In genomic region chr12:112473777-112474176, GRCm38 (mm10) we compare ENCODE assay signal across 9 mouse cellular contexts. TPM values are rescaled to one million over a fixed set of nuclear protein-coding genes. Genes with fewer than 3 reads are reported as not detected.
A peak's percentile ranks its signal among the peaks of the same experiment; 100 is the strongest.
DNase-seq lines count a peak whose midpoint lies in the region; ATAC-seq and TF ChIP-seq lines count a peak whose summit lies in the region.
"Had no signal": no experiment of that assay in that cellular context is flagged by ENCODE, and none has a peak within 500 bp of the region (broad histone marks: within the 10 kb centered on the region; RNA-seq: fewer than 3 reads in every experiment).

No protein-coding gene starts in this region.

- H3K4me1 ChIP-seq in G1E (ENCODE audit: insufficient read depth, low read depth, low read length): peaks cover 3% of the 10 kb centered on the region; the same call in 1 of the 2 replicates
- H3K4me1 ChIP-seq in forebrain, postnatal 0 days (ENCODE audit: insufficient read depth): peaks cover 10% of the 10 kb centered on the region; the same call in 1 of the 2 replicates
- peaks cover 5% of the 10 kb centered on the region; the same call in 1 of the 2 replicates for H3K4me1 ChIP-seq in hindbrain, embryonic 11.5 days (replicated peaks; ENCODE audit: control insufficient read depth, insufficient read depth, low read length)
- H3K4me1 ChIP-seq: heart, embryonic 13.5 days had no signal

- peak; percentile 76 for DNase-seq in G1E (ENCODE audit: low spot score)
- peak; percentile 45 for DNase-seq in cerebellum, adult 11-12 months
- DNase-seq in forebrain, postnatal 0 days: peak; percentile 83
- DNase-seq in hindbrain, embryonic 11.5 days (ENCODE audit: low spot score): peak; percentile 91
- DNase-seq in layer of hippocampus, adult 9-11 months: peak; percentile 67
- peak; percentile 93 for DNase-seq in lung, postnatal 14 days
- DNase-seq in retina, postnatal 7 days (ENCODE audit: low read depth, low spot score): peak; percentile 75
- peak; percentile 61 to 75 for DNase-seq in urinary bladder, adult 18-20 months (ENCODE audit: low spot score in 2 of 2)

- 23% methylated on average over 9 of the region's 9 CpGs for WGBS in forebrain, postnatal 0 days
- 20% methylated on average over 9 of the region's 9 CpGs for WGBS in hindbrain, embryonic 11.5 days

- H3K4me2 ChIP-seq in forebrain, postnatal 0 days (ENCODE audit: low read depth): no peak overlapping the region
- H3K4me2 ChIP-seq in hindbrain, embryonic 11.5 days (replicated peaks; ENCODE audit: low read depth, low read length): no peak overlapping the region
- H3K4me2 ChIP-seq: heart, embryonic 13.5 days had no signal

- ATAC-seq in G1E (ENCODE audit: extremely low read depth, insufficient number of reproducible peaks, low FRiP score, poor library complexity, severe bottlenecking): peak; percentile 58
- peak; percentile 79 for ATAC-seq in forebrain, postnatal 0 days
- ATAC-seq in hindbrain, embryonic 11.5 days (ENCODE audit: low FRiP score): peak; percentile 79

- H3K9ac ChIP-seq in forebrain, postnatal 0 days: no peak overlapping the region
- no peak overlapping the region for H3K9ac ChIP-seq in hindbrain, embryonic 11.5 days (ENCODE audit: low read depth, low read length)
- H3K9ac ChIP-seq: heart, embryonic 13.5 days had no signal

- H3K36me3 ChIP-seq in G1E (replicated peaks): no peaks in the 10 kb centered on the region
- no peaks in the 10 kb centered on the region for H3K36me3 ChIP-seq in forebrain, postnatal 0 days (ENCODE audit: insufficient read depth)
- H3K36me3 ChIP-seq in hindbrain, embryonic 11.5 days (ENCODE audit: control insufficient read depth, insufficient read depth, low read length): no peaks in the 10 kb centered on the region
- H3K36me3 ChIP-seq: heart, embryonic 13.5 days had no signal

- H3K9me3 ChIP-seq in G1E (replicated peaks): no peaks in the 10 kb centered on the region
- H3K9me3 ChIP-seq in forebrain, postnatal 0 days (ENCODE audit: low read length): no peaks in the 10 kb centered on the region
- H3K9me3 ChIP-seq in hindbrain, embryonic 11.5 days (ENCODE audit: control insufficient read depth, low read length): no peaks in the 10 kb centered on the region
- H3K9me3 ChIP-seq: heart, embryonic 13.5 days had no signal

- no peak overlapping the region for H3K4me3 ChIP-seq in G1E (ENCODE audit: low read depth, low read length)
- H3K4me3 ChIP-seq in forebrain, postnatal 0 days (ENCODE audit: low read depth, low read length): no peak overlapping the region
- no peak overlapping the region for H3K4me3 ChIP-seq in hindbrain, embryonic 11.5 days (ENCODE audit: low read depth, low read length)
- H3K4me3 ChIP-seq: heart, embryonic 13.5 days had no signal

- peaks cover 10% of the 10 kb centered on the region; the same call in 1 of the 2 replicates for H3K27me3 ChIP-seq in G1E (ENCODE audit: insufficient read depth, low read length)
- H3K27me3 ChIP-seq in forebrain, postnatal 0 days (ENCODE audit: insufficient read depth, low read length): no peaks in the 10 kb centered on the region
- peaks cover 10% of the 10 kb centered on the region for H3K27me3 ChIP-seq in hindbrain, embryonic 11.5 days (ENCODE audit: control insufficient read depth, insufficient read depth, low read length)

- no peak overlapping the region for H3K27ac ChIP-seq in forebrain, postnatal 0 days (ENCODE audit: low read depth, low read length)
- H3K27ac ChIP-seq in hindbrain, embryonic 11.5 days (ENCODE audit: low read depth, low read length): no peak overlapping the region
- H3K27ac ChIP-seq: heart, embryonic 13.5 days had no signal

- peak; percentile 88 for TF ChIP-seq CTCF in G1E (IDR thresholded peaks at IDR 0.05; ENCODE audit: low read depth, low read length)
- TF ChIP-seq CTCF in forebrain, postnatal 0 days (IDR thresholded peaks at IDR 0.05; ENCODE audit: low read depth): peak; percentile 99

RNA-seq across cellular contexts. Expression of gene A530016L24Rik, which starts 15.5 kb away (rescaled TPM):
- not detected in 2 replicates for total RNA-seq in G1E (2014; fragmentation: Nextera tagmentation)
- 0.17 and 0.27 TPM in 2 replicates for total RNA-seq in G1E (2017)
- polyA plus RNA-seq in G1E (2012): not detected in 2 replicates
- 0.10 TPM in 1 of 2 replicates, not detected in the other for total RNA-seq in forebrain, postnatal 0 days (2014; rRNA removed)
- polyA plus RNA-seq in forebrain, postnatal 0 days (2015; fragmentation: Nextera tagmentation; extraction: Ambion mirVana): not detected in 2 replicates
- polyA plus RNA-seq in hindbrain, embryonic 11.5 days (2014; fragmentation: Nextera tagmentation; extraction: Ambion mirVana): not detected in 2 replicates

RNA-seq across cellular contexts. Expression of gene Tmem179, which starts 42.8 kb away (rescaled TPM):
- not detected in 2 replicates for total RNA-seq in G1E (2014; fragmentation: Nextera tagmentation)
- 0.06 TPM in 1 of 2 replicates, not detected in the other for total RNA-seq in G1E (2017)
- polyA plus RNA-seq in G1E (2012): 0.02 TPM in 1 of 2 replicates, not detected in the other
- total RNA-seq in forebrain, postnatal 0 days (2014; rRNA removed): 96.1 and 119 TPM in 2 replicates
- polyA plus RNA-seq in forebrain, postnatal 0 days (2015; fragmentation: Nextera tagmentation; extraction: Ambion mirVana): 84.0 and 112 TPM in 2 replicates
- polyA plus RNA-seq in hindbrain, embryonic 11.5 days (2014; fragmentation: Nextera tagmentation; extraction: Ambion mirVana): 6.0 and 7.0 TPM in 2 replicates

Comparison
In these comparisons a context has a peak if more than half of its experiments do, and no peak if none do; other contexts are left out.
1. RNA of gene Tmem179, which starts 42.8 kb away (polyA plus RNA-seq): 84.0 to 112 TPM in forebrain, postnatal 0 days; 6.0 to 7.0 TPM in hindbrain, embryonic 11.5 days and 0.02 TPM in G1E; every median in the first group is over 10 times any median in the second.
2. Peak in every context shown above with its lines, with median percentiles within 50 percentile points of each other: ATAC-seq and DNase-seq.